In the genomic region with DNA sequence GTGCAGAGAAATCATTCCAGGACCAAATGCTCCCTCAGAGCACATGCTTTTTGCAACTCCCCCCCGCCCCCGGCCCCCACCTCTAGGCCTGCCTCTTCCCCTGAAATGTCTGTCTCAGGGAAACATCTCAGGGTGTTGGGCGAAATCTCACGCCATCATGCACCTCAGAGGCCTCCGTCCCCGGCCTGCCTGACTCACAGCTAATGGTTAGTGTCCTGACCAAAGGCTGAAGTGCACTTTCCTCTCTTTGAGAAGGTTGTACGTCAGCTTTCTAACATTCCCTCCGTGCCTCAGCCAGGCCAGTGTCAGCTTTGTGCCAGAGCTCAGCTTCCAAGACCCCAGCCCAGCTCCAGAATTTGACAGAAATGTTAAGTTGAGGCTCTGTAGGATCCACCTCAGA, we compare ENCODE assay signal across 17 mouse cellular contexts.
"Had no signal": no experiment of that assay in that cellular context is flagged by ENCODE, and none has a peak within 500 bp of the region (broad histone marks: within the 10 kb centered on the region; RNA-seq: fewer than 3 reads in every experiment).

No protein-coding gene starts in this region.

- H3K4me1 ChIP-seq: lung, embryonic 15.5 days; midbrain, embryonic 15.5 days had no signal

- H3K4me3 ChIP-seq: lung, embryonic 15.5 days; megakaryocyte, embryonic 14.5 days; midbrain, embryonic 13.5 days; midbrain, embryonic 15.5 days; neural tube, embryonic 12.5 days; stomach, embryonic 15.5 days had no signal

- H3K27ac ChIP-seq: lung, embryonic 15.5 days; macrophage; midbrain, embryonic 13.5 days; midbrain, embryonic 15.5 days; neural tube, embryonic 12.5 days; stomach, embryonic 15.5 days; stomach, postnatal 0 days had no signal

- H3K9ac ChIP-seq: lung, embryonic 15.5 days; midbrain, embryonic 13.5 days; midbrain, embryonic 15.5 days; neural tube, embryonic 12.5 days; stomach, embryonic 15.5 days had no signal

- H3K4me2 ChIP-seq: lung, embryonic 15.5 days; midbrain, embryonic 11.5 days; midbrain, embryonic 13.5 days; midbrain, embryonic 15.5 days; neural tube, embryonic 12.5 days; stomach, embryonic 15.5 days had no signal

- H3K36me3 ChIP-seq: lung, embryonic 15.5 days had no signal

- DNase-seq: lung, adult 2 months; lung, postnatal 14 days; lung, postnatal 36 days; right cerebral cortex, postnatal 14 days; thymus, adult 2 months; thymus, postnatal 25 days; thymus, postnatal 4 days had no signal

- ATAC-seq: lung, postnatal 0 days; midbrain, embryonic 13.5 days; midbrain, embryonic 15.5 days had no signal

- H3K9me3 ChIP-seq: lung, embryonic 15.5 days; megakaryocyte, embryonic 14.5 days; midbrain, embryonic 13.5 days; midbrain, embryonic 15.5 days; neural tube, embryonic 12.5 days; stomach, embryonic 15.5 days had no signal

- H3K27me3 ChIP-seq: lung, embryonic 15.5 days; megakaryocyte, embryonic 14.5 days; midbrain, embryonic 13.5 days; midbrain, embryonic 15.5 days; neural tube, embryonic 12.5 days; stomach, embryonic 15.5 days had no signal
